Mouse (Mus musculus): Measurements from ENCODE around the gene Lrrc58.

Lrrc58 gene

DNA sequence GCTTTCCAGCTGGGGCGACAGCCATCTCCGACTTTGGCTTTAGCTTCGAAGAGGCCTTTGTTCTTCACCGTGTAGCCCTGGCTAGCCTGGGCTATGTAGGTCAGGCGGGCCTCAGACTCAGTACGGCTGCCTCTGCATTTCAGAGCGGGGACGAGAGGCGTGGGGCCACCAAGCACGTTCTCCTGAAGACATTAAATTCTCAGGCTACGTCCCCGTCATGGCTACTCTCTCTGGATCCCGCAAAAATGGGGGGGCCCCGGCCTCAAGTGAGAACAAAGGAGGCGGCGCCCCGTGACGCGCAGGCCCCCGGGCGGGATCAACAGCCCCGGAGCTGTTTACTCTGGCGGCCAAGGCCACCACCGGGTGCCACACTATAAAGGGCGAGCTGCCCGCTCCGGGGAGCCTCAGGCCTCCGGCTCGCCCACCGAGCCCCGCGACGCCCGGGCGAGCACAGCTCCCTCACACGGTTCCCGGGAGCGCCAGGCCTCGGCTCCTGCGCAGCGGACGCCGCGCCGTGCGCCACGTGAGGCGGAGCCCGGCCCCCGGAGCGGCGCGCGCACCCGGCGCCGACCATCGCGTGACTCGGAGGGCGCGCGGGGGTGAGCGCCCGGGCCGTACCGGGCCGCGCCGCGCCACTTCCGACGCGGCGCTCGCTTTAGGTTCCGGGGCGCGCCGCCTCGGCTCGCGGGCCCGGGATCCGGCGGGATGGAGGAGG lies at the start of gene Lrrc58:
Lrrc58 (plus strand) TSS at position 599 of the 715 bp plus-strand sequence.
- peak; percentile 90 for DNase-seq (ENCODE audit: low spot score)

DNA sequence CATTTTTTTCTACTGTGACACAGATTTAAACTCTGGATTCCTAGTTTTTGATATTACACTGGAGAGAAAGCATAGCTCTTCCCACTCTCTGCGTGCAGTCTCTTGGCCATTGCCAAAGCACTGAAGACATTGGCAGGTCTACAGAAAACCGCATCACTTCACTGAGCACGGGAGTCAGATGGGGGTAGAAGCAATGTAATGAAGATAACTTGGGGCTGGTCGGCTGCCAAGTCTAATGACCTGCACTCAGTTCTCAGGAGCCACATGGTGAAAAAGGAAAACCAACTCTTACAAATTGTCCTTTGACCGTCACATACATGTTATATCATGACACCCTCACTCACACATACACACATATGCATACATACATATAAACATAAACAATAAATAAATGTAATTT lies 44.2 kb upstream of the Lrrc58 start:
- no peak for DNase-seq (ENCODE audit: low spot score)

GRCm38 (mm10) chr16:37824778-37825505 lies 43.2 kb upstream of the Lrrc58 start:
- no peak for DNase-seq (ENCODE audit: low spot score)

DNA sequence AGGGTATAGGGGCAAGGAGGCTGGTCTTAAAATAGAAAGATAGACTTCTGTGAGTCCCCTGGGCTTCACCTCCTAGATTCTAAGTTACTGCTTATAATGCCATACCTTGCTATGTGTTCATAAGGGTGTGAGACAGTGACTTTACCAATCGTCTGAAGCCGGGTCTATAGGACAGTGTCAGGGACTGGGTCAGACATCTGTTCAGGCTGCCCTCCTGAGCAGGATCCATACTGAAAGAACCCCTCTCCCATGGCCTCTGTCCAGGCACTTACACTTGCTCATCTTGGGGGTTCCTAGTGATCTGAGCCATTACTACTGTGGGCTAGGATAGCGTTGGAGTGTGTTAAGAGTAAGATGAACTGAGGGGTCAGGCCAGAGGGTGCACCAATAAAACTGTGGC lies 41.9 kb upstream of the Lrrc58 start:
- no peak for DNase-seq (ENCODE audit: low spot score)

GRCm38 (mm10) chr16:37831041-37831440 lies 37.1 kb upstream of the Lrrc58 start:
- DNase-seq (ENCODE audit: low spot score): no peak

GRCm38 (mm10) chr16:37837571-37837970 lies 30.6 kb upstream of the Lrrc58 start:
- no peak for DNase-seq (ENCODE audit: low spot score)

- no peak for DNase-seq (ENCODE audit: low spot score)
Observed at GRCm38 (mm10) chr16:37842439-37842838, 25.8 kb upstream of the Lrrc58 start.

- DNase-seq (ENCODE audit: low spot score): no peak
Observed at GRCm38 (mm10) chr16:37843740-37844139, 24.4 kb upstream of the Lrrc58 start.

- DNase-seq (ENCODE audit: low spot score): no peak
Observed at GRCm38 (mm10) chr16:37845202-37845925, 22.8 kb upstream of the Lrrc58 start.

- no peak for DNase-seq (ENCODE audit: low spot score)
Observed at GRCm38 (mm10) chr16:37847081-37847480, 21.1 kb upstream of the Lrrc58 start.

DNA sequence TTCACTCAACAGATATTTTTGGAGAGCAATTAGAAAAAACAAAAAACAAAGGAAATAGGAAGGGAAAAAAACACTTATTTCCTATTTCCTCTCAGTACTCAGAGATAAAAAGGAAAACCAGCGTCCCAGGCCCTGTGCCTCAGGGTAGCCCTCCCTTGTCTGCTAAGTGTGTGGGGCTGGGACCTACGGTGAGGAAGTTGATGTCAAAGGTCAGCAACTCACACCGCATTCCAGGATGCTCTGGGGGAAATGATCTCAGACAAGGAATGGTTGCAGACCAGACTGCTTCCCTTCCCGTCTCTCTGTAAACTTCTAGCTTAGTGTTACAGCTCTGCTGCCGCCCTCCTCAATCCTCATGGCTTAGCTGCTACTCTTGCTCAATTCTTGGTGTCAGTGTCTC lies 16.8 kb upstream of the Lrrc58 start:
- DNase-seq (ENCODE audit: low spot score): no peak

DNA sequence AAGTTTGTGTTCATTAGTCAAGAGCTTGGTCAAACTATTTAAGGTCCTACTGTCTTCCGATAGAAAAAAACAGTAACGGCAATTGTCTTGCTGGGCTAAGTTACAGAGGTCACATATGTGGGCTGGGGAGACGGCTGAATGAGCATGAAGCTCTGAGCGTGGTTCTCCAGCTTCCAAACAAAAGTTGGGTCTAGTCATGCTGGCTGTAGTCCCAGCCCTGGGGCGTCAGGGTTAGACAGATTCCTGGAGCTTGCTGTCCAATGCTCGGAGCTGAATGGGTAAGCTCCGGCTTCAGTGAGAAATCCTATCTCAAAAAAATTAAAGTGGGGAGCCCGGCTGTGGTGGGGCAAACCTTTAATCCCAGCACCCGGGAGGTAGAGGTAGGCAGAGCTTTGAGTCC lies 14.9 kb upstream of the Lrrc58 start:
- no peak for DNase-seq (ENCODE audit: low spot score)

GRCm38 (mm10) chr16:37854054-37854453 lies 14.1 kb upstream of the Lrrc58 start:
- DNase-seq (ENCODE audit: low spot score): no peak

DNA sequence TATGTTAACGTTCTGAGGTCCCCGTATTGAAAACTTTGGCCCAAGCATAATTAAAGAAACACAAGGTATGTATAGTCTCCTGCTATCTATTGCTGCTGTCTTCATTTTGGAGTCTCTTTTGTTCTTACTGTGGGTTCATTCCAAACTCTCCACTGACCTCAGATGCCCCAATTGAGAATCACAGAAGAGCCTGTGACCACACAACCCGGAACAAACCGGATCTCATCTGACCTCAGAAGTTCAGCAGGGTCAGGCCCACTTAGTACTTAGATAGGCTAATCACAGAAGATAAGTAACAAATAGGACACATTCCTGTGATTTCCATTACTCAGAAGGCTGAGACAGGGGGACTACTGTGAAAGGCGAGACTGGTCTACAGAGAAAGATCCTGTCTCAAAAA lies 13.6 kb upstream of the Lrrc58 start:
- no peak for DNase-seq (ENCODE audit: low spot score)

DNA sequence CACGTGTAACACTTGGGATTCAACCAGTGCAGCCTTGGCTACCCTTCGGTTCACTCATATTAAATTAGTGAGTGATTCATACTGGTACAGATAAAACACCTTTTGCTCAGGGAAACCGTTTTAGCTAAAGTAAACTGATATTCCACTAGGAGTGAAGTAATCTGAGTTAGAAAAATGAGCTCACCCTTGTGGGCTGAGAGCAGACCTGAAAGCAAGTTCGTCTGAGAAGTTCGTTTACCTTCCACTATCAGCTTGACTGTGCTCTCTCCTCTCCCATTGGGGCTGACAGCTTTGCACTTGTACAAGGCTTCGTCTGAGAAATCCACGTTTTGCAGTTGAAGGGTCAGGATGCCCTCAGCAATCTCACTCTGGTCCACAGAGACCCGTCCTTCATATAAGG lies 12.6 kb upstream of the Lrrc58 start:
- no peak for DNase-seq (ENCODE audit: low spot score)

- no peak for DNase-seq (ENCODE audit: low spot score)
Observed at GRCm38 (mm10) chr16:37856327-37856726, 11.9 kb upstream of the Lrrc58 start.

DNA sequence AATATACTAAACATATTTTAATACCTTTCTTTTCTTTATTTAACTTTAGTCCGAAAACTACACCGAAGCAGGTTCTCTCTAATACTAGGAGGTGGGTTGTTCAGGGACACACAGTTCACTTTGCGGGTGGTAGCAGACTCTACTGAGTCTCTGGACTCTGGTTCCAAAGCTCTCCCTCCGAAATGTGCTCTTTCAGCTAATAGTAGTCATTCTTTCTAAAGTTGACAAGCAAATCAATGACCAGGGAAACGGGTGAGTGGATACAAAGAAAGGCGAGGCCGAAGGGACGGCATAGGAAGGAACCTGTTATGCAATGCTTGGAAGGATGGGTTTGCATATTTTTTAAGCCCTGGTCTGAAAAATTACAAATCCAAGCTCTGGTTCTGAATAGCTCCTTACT lies 10.7 kb upstream of the Lrrc58 start:
- no peak for DNase-seq (ENCODE audit: low spot score)

GRCm38 (mm10) chr16:37860213-37860612 lies 8.0 kb upstream of the Lrrc58 start:
- no peak for DNase-seq (ENCODE audit: low spot score)

GRCm38 (mm10) chr16:37861029-37861428 lies 7.2 kb upstream of the Lrrc58 start, which contains the start of gene Gm36028:
Gene Gm36028, minus strand, starts transcription at chr16:37861146.
- DNase-seq (ENCODE audit: low spot score): no peak

- no peak for DNase-seq (ENCODE audit: low spot score)
Observed at GRCm38 (mm10) chr16:37863876-37864275, 4.3 kb upstream of the Lrrc58 start.

DNA sequence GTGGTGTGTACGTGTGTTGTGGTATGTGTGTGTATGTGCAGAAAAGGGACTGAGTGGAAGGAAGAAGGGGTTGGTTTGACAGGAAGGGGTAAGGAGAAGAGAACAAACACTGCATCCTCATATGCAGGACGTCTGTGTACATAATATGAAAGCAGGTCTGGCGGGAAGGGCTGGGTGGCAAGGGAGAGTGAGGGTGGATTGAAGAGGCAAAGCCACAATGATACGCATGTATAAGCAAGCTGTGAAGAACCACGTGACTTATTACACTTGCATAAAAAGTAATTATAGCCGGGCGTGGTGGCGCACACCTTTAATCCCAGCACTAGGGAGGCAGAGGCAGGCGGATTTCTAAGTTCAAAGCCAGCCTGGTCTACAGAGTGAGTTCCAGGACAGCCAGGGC lies 2.3 kb upstream of the Lrrc58 start:
- no peak for DNase-seq (ENCODE audit: low spot score)

DNA sequence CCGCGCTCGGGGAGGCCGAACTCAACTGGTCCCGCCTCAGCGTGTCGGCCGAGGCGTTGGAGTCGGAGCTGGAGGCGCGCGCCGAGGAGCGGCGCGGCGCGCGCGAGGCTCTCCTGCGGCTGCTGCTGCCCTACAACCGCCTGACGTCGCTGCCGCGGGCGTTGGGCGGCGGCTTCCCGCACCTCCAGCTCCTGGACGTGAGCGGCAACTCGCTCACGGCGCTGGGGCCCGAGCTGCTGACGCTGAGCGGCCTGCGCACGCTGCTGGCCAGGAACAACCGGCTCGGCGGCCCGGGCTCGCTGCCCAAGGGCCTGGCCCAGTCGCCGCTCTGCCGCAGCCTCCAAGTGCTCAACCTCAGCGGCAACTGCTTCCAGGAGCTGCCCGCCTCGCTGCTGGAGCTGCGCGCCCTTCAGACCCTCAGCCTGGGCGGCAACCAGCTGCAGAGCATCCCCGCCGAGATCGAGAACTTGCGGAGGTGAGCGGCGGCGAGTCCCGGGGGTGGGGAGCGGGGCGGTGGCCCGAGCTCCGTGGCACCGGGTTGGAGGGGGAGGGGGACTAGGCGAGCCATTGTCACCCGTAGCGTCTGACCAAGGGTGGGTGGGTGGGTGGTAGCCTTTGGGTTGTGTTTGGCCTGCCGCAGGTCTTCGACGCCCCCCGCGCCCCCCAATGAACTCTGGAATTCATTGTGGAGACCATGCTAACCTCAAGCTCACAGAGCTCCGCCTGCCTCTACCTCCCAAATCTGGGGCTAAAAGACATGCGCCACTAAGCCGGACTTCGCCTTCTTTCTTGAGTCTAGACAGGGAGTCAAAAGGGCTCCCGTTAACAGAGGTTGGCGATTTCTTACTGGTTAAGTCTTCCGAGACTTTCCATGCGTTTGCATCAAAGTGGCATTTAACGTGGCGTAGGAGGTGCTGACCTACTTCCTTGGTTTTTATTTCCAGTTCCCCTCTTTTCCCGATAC lies 599 bp downstream of the Lrrc58 start:
- DNase-seq (ENCODE audit: low spot score): peak; percentile 74

Data from testis, postnatal 10 days (tissue).